Mouse (Mus musculus) myocyte (in vitro differentiated cells): ENCODE measurements around the gene Brd4. TPM values are rescaled to one million over a fixed set of nuclear protein-coding genes. Genes with fewer than 3 reads are reported as not detected.
"Not testable (repeated sequence)": the region's sequence is repeated elsewhere in the genome, so short reads cannot be mapped to it uniquely, and the experiment has no call there.

Experiments used
- H3K27me3 ChIP-seq: one replicate; pipeline ENCODE4 v1.6.1; 2011; ENCODE audit not compliant: control insufficient read depth, insufficient read depth, insufficient read length
- H3K36me3 ChIP-seq: one replicate; pipeline ENCODE4 v1.6.1; 2011; ENCODE audit not compliant: control insufficient read depth, insufficient read depth
- H3K4me2 ChIP-seq: one replicate; pipeline ENCODE4 v1.6.1; 2011; ENCODE audit warnings: low read depth, control low read depth
- H3K4me3 ChIP-seq: one replicate; pipeline ENCODE4 v1.5.1; 2011; ENCODE audit warnings: mild to moderate bottlenecking, control low read depth, moderate library complexity
- H3K79me2 ChIP-seq: one replicate; pipeline ENCODE4 v1.6.1; 2011; ENCODE audit not compliant: control insufficient read depth, insufficient read depth
- H3ac ChIP-seq: one replicate; pipeline ENCODE4 v1.6.1; 2011; ENCODE audit not compliant: control insufficient read depth, insufficient read length
- CEBPB ChIP-seq: IDR thresholded peaks from 2 replicates; pipeline ENCODE4 v1.6.1; 2011; ENCODE audit warnings: mild to moderate bottlenecking, moderate library complexity; ENCODE audit not compliant: poor library complexity, insufficient read depth, severe bottlenecking
- E2F4 ChIP-seq: IDR thresholded peaks from one replicate; pipeline ENCODE4 v1.6.1; 2011; ENCODE audit warnings: mild to moderate bottlenecking, control low read depth, moderate library complexity; ENCODE audit not compliant: insufficient read depth
- MAX ChIP-seq: IDR thresholded peaks from one replicate; pipeline ENCODE4 v1.6.1; 2011; ENCODE audit warnings: low read depth, mild to moderate bottlenecking, control low read depth
- MYOD1 ChIP-seq, 3 experiments: IDR thresholded peaks; one replicate each; pipeline ENCODE4 v1.6.1; 2011; ENCODE audit warnings: control low read depth in 2 of 3, low read depth in 2 of 3, mild to moderate bottlenecking in 2 of 3, moderate library complexity in 1 of 3; ENCODE audit not compliant: insufficient read length in 2 of 3, control insufficient read depth in 1 of 3
- MYOG ChIP-seq, 3 experiments: IDR thresholded peaks; one replicate each; pipeline ENCODE4 v1.6.1; 2011; ENCODE audit warnings: control low read depth in 2 of 3, low read depth in 2 of 3, mild to moderate bottlenecking in 2 of 3; ENCODE audit not compliant: insufficient read length in 2 of 3, control insufficient read depth in 1 of 3, insufficient read depth in 1 of 3
- POLR2A ChIP-seq: IDR thresholded peaks from one replicate; pipeline ENCODE4 v1.6.1; 2011; ENCODE audit warnings: low read depth, mild to moderate bottlenecking, control low read depth, moderate library complexity; ENCODE audit not compliant: insufficient read length
- POLR2AphosphoS2 ChIP-seq: IDR thresholded peaks from one replicate; pipeline ENCODE4 v1.6.1; 2011; ENCODE audit warnings: low read depth, control low read depth; ENCODE audit not compliant: insufficient read length
- REST ChIP-seq: IDR thresholded peaks from one replicate; pipeline ENCODE4 v1.6.1; 2011; ENCODE audit warnings: mild to moderate bottlenecking, control low read depth, moderate library complexity; ENCODE audit not compliant: insufficient read depth, insufficient read length
- SRF ChIP-seq: IDR thresholded peaks from one replicate; pipeline ENCODE4 v1.6.1; 2011; ENCODE audit warnings: low read depth; ENCODE audit not compliant: control insufficient read depth, insufficient read length
- TCF12 ChIP-seq: IDR thresholded peaks from one replicate; pipeline ENCODE4 v1.6.1; 2011; ENCODE audit warnings: mild to moderate bottlenecking, control low read depth; ENCODE audit not compliant: poor library complexity, insufficient read depth, severe bottlenecking
- TCF3 ChIP-seq: IDR thresholded peaks from one replicate; pipeline ENCODE4 v1.6.1; 2011; ENCODE audit warnings: low read depth, control low read depth; ENCODE audit not compliant: insufficient read length
- USF1 ChIP-seq: IDR thresholded peaks from one replicate; pipeline ENCODE4 v1.6.1; 2011; ENCODE audit warnings: low read depth, mild to moderate bottlenecking, control low read depth, moderate library complexity
- polyA plus RNA-seq: library from polyadenylated mRNA; unstranded; fragments of >200 nt; fragmentation: generic; extraction: Trizol; gene quantifications from one replicate; pipeline ENCODE4 v1.2.1, GENCODE M21; 2012; ENCODE audit warnings: missing spikeins

The Brd4 gene
- polyA plus RNA-seq, 1 experiment = 54.3 TPM

DNA sequence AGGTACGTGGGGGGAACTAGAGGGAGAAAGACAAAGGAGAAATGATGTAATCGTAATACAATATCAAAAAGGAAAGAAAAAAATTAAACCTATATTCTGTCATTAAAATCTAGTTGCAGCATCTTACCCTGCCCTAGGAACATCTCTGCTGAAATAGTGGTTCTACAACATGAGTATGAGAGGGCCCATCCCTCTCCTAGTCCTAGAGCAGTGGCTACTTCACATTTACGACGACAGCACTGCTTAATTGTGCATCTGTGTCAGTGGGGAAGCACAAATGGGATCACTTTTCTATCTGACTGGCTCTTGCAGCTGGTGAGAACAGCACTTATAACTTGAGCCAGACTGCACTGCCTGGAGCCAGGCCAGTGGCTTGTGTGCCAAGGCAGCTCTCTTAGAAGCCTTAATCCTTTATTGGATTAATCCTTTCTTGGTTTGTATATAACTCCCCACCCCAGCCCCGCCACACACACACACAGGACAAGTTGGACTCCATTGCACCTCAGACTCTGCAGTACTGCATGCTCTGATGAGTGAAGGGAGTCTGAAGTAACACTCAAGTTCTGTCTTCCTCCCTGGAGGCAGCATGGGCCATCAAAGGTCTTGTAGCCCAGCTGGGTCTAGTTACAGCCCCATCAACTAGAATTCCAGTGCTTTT is 48.9 kb downstream of the Brd4 start:
- Histone ChIP-seq H3K4me2 (peak overlapping the region; percentile 39), H3K36me3 (peaks cover 4% of the 10 kb centered on the region), H3K79me2 (peaks cover 91% of the 10 kb centered on the region), H3K4me3 (no peak overlapping the region), H3K27me3 (no peaks in the 10 kb centered on the region), H3ac (no peak overlapping the region)
- TF ChIP-seq REST (no peak), MYOG (IDR thresholded peaks at IDR 0.05; ENCODE audit: control insufficient read depth in 1 of 3, insufficient read depth in 1 of 3, insufficient read length in 2 of 3, low read depth in 2 of 3) (peak in 1 of 3 experiments; percentile 43), MYOD1 (IDR thresholded peaks at IDR 0.05; ENCODE audit: control insufficient read depth in 1 of 3, insufficient read length in 2 of 3, low read depth in 2 of 3) (peak in 2 of 3 experiments; percentile 18 to 66), TCF12 (no peak), TCF3 (no peak), CEBPB (no peak)

DNA sequence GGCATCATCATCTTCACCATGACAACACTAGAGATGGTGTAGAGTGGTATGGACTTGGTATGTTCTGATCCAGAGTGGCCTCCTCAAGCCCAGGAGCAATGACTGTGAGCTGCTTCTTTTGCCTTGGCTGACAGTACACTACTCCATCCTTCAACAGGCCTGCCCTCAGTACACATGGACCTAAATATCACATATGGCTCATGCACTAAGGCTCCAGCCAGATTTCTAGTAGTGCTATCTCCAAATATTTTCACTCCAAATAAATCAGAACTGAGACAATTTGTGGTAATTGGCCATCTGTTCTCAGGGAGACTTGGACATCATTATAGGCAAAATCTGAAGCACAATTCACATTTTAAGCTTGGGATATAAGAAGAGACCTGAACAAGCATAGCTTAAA is 51.3 kb downstream of the Brd4 start:
- Histone ChIP-seq H3K79me2 (peaks cover 89% of the 10 kb centered on the region), H3K4me3 (no peak overlapping the region), H3ac (no peak overlapping the region), H3K4me2 (no peak overlapping the region), H3K27me3 (no peaks in the 10 kb centered on the region), H3K36me3 (peaks cover 16% of the 10 kb centered on the region)
- no peak for TF ChIP-seq TCF12
- TF ChIP-seq REST = no peak
- TF ChIP-seq CEBPB = no peak
- TF ChIP-seq TCF3 = no peak
- no peak for TF ChIP-seq USF1
- no peak for TF ChIP-seq MYOD1 (IDR thresholded peaks at IDR 0.05; ENCODE audit: control insufficient read depth in 1 of 3, insufficient read length in 2 of 3, low read depth in 2 of 3)
- no peak for TF ChIP-seq POLR2AphosphoS2
- no peak for TF ChIP-seq MYOG (IDR thresholded peaks at IDR 0.05; ENCODE audit: control insufficient read depth in 1 of 3, insufficient read depth in 1 of 3, insufficient read length in 2 of 3, low read depth in 2 of 3)
- TF ChIP-seq E2F4 = no peak
- TF ChIP-seq MAX = no peak
- no peak for TF ChIP-seq SRF

DNA sequence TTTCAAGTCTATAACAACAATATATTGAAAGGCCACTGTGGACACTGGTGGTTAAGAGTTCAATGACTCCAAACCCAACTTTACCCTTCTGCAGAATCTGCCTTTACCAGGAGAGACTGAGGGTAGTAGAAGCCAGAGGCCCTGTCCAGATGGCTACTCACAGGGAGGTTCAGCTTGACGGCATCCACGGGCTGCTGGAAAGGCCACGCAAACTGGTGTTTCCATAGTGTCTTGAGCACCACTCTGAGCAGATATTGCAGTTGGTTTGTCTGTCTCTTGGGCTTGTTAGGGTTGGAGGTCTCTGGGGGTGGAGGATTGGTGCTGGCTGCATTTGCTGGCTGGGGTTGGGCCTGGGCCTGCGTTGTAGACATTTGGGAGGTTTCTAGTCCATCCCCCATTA is 55.3 kb downstream of the Brd4 start:
- peaks cover 38% of the 10 kb centered on the region for H3K36me3 ChIP-seq
- no peak for TF ChIP-seq TCF3
- TF ChIP-seq CEBPB = no peak
- TF ChIP-seq USF1 = no peak
- TF ChIP-seq POLR2AphosphoS2 = no peak
- no peak for TF ChIP-seq TCF12
- TF ChIP-seq E2F4 = no peak
- no peak for TF ChIP-seq MAX
- no peak for TF ChIP-seq MYOD1 (IDR thresholded peaks at IDR 0.05; ENCODE audit: control insufficient read depth in 1 of 3, insufficient read length in 2 of 3, low read depth in 2 of 3)
- TF ChIP-seq REST = no peak
- no peak for TF ChIP-seq POLR2A
- TF ChIP-seq SRF = no peak
- no peak for TF ChIP-seq MYOG (IDR thresholded peaks at IDR 0.05; ENCODE audit: control insufficient read depth in 1 of 3, insufficient read depth in 1 of 3, insufficient read length in 2 of 3, low read depth in 2 of 3)

DNA sequence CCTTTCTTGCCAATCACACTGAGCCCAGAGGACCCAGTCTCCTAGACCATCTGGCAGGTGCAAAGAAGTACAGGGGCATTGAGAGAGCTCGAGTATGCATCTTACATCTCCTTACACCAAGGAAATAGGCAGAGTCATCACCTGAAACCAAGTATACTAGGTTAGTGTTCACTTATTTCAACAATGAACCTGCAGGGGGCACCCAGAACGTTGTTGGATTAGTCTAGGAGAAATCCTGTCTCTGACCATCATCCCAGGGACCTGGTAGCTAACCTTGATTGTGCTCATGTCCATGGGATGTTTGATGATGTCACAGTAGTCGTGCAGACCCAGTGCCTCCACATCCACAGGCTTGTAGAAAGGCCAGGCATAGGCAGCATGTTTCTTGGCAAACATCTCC is 63.6 kb downstream of the Brd4 start:
- TF ChIP-seq TCF3 (no peak), MAX (no peak), CEBPB (no peak), USF1 (no peak), POLR2AphosphoS2 (no peak), TCF12 (no peak), MYOG (IDR thresholded peaks at IDR 0.05; ENCODE audit: control insufficient read depth in 1 of 3, insufficient read depth in 1 of 3, insufficient read length in 2 of 3, low read depth in 2 of 3) (no peak), POLR2A (no peak), MYOD1 (IDR thresholded peaks at IDR 0.05; ENCODE audit: control insufficient read depth in 1 of 3, insufficient read length in 2 of 3, low read depth in 2 of 3) (no peak), REST (no peak), E2F4 (no peak), SRF (no peak)
- Histone ChIP-seq H3ac (no peak overlapping the region), H3K27me3 (no peaks in the 10 kb centered on the region)

More for the DNA sequence above, 55.3 kb downstream of the Brd4 start:
- Histone ChIP-seq H3K27me3 (no peaks in the 10 kb centered on the region), H3K4me3 (no peak overlapping the region), H3K79me2 (peaks cover 76% of the 10 kb centered on the region), H3ac (no peak overlapping the region), H3K4me2 (no peak overlapping the region)

DNA sequence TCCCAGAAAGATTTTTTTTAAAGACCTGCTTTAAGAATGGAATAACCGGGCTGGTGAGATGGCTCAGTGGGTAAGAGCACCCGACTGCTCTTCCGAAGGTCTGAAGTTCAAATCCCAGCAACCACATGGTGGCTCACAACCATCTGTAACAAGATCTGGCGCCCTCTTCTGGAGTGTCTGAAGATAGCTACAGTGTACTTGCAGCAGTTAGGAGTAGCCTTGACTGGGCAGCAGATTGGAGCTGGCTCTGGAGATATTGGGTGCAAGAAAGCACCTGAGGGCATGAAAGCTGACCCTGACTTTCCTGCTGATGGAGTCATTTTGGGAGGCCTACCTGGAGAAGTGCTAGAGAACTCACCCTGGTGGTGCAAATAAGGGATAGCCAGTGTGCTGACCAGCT is 68.9 kb downstream of the Brd4 start:
- H3K79me2 ChIP-seq = peaks cover 23% of the 10 kb centered on the region
- H3K4me3 ChIP-seq, H3K27me3 ChIP-seq, H3ac ChIP-seq, H3K4me2 ChIP-seq: not testable (repeated sequence)
- H3K36me3 ChIP-seq = peaks cover 71% of the 10 kb centered on the region

More for the DNA sequence above, 63.6 kb downstream of the Brd4 start:
- H3K4me3 ChIP-seq = no peak overlapping the region
- no peak overlapping the region for H3K4me2 ChIP-seq
- peaks cover 79% of the 10 kb centered on the region for H3K36me3 ChIP-seq
- peaks cover 22% of the 10 kb centered on the region for H3K79me2 ChIP-seq
